1 mouse cellular context compared by ENCODE assay signal in genomic region chr7:80372166-80372565, GRCm38 (mm10).
TF ChIP-seq lines count a peak whose summit lies in the region.

No protein-coding gene starts in this region.

TF ChIP-seq in MEL, 35 proteins besides CTCF, POLR2A, EP300 and RAD21:
- no peak for TF ChIP-seq MYC (IDR thresholded peaks at IDR 0.05; ENCODE audit: low read depth, low read length)
- TF ChIP-seq MEF2A (IDR thresholded peaks at IDR 0.05; ENCODE audit: extremely low read depth, insufficient replicate concordance, low read depth, low read length, poor library complexity, severe bottlenecking): no peak
- peak; percentile 78 for TF ChIP-seq GATA1 (IDR thresholded peaks at IDR 0.05; ENCODE audit: low read depth, low read length)
TF ChIP-seq in MEL: peak in this region for 1.
